Mouse (Mus musculus) ovary, postnatal 10 days (tissue): ENCODE results near the gene Med19.
"Not testable (repeated sequence)": the region's sequence is repeated elsewhere in the genome, so short reads cannot be mapped to it uniquely, and the experiment has no call there.

Experiments
- DNase-seq: peaks from one replicate; pipeline ENCODE4 v3.0.0; 2022; ENCODE audit warnings: low spot score

The Med19 gene

DNA sequence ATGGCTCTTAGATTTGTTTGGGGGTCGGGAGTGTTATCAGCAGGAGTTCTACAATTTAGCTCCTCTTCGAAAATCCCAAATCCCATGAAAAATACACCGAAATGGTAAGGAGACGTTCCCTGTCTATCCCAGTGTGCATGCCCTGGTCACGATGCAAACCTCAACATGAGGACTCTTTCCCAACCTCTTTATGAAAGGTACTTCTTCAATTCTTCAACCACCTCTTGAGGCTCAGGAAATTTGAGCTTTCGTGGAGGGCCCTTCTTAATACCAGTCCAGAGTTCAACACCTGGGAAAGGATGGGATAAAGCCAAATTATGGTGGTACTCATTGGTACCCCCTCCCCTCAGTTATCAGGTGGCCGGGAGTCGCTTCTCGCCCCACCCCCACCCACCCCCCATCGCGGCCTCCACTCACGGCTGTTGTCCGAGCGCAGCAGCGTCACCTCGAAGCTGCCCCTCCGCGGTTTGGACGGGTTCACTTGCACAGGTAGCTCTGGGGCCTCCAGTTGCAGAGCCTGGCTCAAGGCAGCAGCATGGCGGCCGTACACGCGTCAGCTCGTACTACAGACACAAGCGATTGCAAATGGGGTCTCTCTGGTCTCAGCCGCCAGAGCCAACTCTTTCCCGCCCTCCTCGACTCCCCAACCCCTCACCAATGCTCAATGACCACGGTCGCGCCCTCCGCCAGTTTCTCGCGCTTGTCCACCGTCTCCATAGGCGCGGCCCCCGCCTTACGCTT lies 8.2 kb upstream of the Med19 start:
- peak; percentile 19 for DNase-seq

DNA sequence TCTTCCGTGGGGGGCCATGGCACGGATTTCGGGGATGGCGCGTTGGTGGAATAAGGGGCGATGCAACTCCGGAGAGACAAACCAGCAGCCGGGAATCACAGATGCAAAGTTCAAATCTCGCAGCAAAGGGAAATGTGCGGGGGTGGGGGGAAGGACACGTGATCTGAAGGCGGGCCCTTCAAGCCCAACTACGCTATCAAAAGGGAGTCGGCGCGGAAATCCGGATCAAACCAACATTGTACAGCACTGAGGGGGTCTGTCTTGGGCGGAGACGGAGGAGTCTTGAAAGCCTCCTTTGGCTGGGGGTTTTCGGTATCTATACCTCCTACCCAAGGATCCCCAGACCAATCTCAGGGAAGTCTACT lies 7.7 kb upstream of the Med19 start, which contains the start of gene Selenoh:
Gene Selenoh (minus strand): TSS at position 202 of the 365 bp plus-strand sequence.
- peak; percentile 69 for DNase-seq

DNA sequence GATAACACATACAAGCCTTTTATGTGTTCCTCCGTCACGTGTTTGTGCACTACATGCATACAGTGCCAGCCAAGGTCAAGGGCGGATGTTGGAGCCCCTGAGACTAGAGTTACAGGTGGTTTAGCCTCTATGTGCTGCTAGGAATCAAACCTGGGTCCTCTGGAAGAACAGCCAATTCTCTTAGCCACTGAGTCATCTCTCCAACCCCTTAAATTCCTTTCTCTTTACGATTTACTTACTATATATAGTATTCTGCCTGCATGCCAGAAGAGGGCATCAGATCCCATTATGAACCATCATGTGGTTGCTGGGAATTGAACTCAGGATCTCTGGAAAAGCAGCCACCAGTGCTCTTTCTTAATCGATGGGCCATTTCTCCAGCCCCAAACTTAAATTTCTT lies 6.7 kb upstream of the Med19 start:
- DNase-seq = not testable (repeated sequence)

DNA sequence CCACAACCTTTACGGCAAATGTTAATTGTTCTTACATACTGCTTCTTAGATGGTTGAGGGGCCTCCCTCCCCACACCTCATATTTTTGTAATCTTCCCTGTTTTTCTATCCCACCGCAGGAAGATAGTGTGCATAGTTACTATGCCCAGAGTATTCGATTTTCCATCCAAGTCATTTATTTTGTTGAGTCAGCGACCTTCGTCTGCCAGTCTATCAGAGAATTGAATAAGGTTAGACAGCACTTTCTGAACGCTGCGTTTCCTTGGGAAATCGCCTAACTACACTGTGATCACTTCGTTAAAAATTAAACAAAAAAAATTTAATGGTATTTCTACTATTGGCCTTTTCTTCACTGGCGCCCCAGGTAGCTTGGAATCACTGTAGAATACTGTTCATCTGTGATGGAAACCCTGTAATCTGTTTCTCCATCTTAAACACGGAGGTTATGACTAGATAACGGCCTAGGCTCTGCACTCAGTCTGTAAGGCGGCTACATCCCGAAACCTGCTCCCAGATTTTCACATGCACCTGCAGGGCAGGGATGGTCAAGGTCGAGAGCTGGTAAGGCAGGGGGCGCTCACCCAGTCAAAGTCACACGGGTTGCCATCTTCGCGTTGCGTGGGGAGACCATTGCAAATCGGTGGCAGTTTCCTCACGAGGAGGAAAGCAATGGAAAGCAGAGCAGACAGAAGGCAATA lies 783 bp upstream of the Med19 start:
- peak; percentile 23 for DNase-seq

DNA sequence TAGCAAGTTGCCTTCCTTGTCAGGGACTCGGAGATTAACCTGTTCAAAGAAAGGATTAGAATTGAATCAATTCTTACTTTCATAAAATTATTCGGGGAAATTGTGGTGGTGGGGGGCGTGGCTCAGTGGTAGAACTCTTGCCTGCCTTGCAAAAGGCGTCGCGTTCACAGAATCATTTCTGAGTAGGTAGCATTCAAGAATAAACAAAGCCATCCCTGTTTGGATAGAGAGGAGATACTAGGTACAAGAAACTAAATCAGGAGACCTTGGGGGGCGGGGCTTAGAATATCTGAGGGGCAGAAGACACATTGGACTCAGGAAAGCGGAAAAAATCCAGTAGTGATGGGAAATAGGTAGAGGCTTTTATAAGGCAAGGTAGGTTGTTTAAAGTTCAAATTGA lies 814 bp downstream of the Med19 start, which contains the start of gene Tmx2:
Gene Tmx2 (minus strand): TSS at position 125 of the 400 bp plus-strand sequence.
- no peak for DNase-seq

DNA sequence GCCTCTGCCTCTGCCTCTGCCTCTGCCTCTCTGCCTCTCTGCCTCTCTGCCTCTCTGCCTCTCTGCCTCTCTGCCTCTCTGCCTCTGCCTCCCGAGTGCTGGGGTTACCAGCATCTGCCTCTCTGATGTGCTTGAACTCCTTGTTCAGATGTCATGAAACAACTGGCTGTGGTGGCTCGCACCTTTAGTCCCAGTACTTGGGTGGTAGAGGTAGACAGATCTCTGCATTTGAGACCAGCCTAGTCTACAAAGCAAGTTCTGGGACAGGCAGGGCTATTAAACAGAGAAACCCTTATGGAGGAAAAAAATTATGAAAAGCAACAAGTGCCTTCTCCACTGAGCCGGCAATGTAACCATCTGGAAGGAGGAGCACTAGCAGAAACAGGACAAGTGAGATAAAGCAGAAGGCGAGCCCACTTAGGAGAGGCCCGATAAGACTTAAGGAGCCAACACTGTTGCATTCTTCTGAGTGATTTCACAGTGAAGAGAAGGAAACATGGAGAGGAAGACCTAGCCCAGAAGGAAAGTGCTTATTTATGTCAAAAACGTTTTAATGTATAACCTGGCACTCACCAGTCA lies 4.5 kb downstream of the Med19 start:
- no peak for DNase-seq

DNA sequence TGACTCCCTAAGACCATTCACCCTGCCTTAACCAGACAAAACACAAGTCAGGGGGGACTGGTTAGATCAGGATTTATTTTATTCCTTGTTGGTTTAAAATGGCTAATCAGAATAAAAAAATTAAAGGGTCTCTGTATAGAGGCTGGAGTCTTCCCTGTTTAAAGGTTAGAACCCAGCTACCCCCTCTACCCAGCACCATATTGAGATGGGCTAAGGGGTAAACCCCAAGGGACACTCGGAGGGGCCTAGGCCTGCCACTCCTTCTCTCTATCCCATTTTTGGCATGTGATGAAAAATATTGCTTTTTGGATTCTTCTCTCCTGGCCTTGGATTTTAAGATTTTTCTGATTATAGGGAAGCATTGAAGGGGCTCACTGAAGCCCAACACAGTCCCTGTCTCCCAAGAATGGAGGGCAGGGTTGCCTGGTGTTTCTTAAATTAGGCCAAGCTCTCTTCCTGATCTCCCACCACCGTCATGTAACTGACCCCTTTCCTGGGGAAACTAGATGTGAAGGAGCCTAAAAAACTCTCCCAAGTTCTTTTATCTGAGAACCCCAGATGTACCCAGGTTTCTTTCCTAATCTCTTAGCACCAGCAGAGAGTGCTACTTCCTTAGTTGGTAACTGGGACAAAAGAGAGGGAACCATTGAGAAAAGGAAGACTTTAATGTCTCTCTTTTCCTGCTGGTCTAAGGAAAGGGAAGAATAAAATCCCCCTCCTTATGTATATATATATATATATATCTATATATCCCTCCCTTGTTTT lies 10.1 kb downstream of the Med19 start:
- DNase-seq = no peak

DNA sequence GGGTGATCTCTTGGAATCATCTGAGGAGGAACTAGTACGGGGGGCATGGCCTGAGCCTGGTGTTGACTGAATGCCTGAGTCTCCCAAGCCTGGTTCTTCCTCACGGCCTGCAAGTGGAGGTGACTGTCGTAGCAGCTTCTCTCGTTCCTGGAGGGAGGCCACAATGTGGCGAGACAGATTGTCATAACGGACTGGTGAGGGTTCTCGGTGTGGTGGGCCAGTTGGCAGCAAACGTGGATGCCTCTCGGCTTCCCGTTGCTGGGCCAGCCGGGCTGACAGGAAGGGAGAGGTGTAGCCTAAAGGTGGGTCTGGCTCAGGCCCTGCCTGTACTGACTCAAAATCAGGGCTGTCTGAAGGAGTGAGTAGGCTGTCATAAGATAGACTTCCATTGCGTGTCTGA lies 11.8 kb downstream of the Med19 start:
- DNase-seq = no peak

DNA sequence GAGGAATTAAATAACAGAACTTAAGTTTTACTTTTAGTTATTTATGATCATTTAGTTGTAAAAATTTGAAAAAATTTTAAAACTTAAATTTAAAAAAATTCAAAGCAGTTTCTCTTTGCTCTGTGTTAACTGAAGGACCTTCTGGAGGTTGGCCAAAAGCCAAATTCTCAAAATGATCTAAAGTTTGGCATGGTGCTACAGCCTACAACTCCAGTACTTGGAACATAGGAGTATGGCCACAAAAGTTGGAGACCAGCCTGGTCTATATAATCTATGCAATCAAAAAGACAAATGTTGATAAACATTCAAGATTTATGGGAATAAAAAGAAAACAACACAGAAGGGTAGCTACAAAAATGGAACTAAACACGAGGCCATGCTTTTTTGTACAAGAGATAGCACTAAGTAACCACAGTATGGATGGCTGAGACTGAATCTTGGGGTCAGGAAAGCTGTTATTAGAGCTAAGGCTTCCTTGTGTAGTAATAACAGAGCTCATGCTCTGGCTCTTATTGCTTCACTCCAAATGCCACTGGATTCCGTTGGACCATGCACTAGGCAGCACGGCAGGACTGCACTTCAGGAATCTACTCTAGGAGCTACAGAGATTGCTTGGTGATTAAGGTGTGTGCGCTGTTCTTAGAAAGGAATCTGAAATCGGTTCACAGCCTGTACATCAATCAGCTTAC lies 16.9 kb downstream of the Med19 start:
- DNase-seq = no peak

DNA sequence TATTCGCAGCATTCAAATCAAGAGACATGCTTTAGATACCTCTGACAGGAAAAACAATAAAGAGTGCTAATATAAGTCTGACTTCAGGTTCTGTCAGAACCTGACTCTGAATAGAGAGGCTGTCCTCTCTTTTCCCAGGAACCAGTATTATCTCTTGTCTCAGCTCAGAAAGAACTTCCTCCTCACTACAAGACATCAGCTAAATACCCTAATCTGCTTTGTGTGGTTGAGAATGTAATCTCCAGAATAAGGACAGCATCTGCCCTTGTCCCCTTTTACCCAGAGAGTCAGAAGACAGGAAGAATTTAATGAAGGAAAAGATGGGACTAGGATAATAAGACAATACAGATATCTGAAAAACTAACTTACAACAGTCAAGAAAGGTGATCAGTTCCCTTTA lies 25.3 kb downstream of the Med19 start:
- DNase-seq = no peak

DNA sequence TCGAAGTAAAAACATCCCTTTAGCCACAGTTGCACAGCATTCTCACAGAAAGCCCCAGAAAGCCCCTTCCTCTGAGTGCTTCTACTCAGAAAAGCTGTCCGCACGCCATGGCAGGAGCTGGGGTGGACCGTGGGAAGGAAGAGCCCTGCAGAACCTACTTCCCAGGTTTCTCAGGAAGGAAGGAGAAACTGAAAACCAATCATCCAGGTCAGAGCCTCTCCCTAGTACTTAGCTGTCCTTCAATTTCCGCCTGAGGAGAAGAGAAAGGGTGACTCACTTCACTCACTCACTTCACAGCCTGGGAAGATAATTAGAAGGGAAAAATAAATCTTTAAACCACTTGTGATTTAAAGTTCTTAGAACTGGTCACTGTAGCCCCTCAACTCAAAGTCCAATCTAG lies 26.1 kb downstream of the Med19 start:
- DNase-seq = no peak

DNA sequence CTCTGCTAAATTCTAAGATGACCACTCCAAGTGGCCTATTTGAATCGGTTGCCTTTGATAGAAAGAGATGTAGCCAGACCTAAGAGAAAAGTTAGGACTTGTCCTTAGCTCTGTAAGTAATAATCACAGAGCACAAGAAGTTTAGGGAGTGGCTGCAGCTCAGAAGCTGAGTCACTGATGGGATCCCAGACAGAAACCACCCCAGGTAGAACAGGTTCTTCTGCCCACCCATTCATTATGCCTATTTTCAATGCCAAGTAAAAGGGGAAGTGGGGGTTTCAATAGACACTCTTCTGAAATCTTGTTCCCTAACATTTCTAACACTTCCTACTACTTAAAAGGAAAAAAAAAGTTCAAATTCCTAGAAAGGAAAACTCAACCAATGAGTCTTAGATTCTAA lies 27.1 kb downstream of the Med19 start:
- no peak for DNase-seq

DNA sequence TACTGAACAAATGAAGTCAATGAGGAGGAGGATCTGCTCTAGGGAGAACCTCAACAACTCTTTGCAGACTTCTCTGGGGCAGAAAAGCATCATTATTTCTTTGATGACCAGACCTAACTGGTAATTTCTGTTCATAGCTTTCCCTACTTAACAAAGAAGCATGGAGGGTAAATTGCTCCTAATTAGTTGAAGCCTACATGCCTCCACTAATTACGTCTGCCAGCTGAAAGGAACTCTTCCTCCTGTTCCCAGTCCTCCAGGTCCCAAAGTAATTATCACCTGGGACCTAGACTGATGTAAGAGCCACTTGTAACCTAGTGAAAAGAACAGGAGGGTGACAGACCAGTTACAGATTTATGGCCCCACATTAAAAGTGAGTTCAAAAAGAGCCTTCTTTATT lies 29.3 kb downstream of the Med19 start:
- DNase-seq = no peak

DNA sequence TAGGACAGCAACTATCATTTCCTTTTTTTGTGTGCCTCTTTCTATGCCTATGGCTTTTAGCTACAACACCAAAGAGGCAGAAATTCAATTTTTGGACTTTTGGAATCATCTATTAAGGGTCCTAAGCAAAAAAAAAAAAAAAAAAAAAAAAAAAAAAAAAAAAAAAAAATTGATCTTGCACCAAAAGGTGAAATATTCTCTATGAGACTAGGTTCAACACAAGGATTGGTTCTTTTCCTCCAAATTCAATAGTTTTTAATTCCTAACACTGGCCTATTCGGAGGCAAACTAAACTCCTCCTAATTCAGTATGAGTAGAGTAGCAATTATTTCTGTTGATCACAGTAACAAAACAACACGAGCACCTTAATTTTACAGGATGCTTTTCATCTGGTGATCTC lies 33.7 kb downstream of the Med19 start:
- no peak for DNase-seq

DNA sequence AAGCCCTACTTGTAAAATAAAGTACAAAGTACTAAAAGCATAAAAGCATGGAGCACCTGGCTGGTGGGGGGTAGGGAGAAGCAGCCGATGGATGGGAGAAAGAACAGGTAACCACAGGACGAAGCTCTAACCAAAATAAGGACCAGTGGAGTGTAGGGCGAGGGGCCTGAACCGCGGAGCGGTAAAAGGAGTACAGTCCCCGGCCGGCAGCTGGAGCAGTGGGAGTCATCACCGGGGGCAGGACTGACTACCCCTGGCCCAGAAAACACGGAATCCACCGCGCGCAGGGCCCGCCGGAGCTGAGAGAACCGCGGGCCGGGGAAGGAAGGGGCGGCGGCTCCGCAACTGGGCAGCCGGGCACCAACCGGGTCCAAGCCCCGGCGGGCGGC lies 36.2 kb downstream of the Med19 start:
- DNase-seq = no peak

DNA sequence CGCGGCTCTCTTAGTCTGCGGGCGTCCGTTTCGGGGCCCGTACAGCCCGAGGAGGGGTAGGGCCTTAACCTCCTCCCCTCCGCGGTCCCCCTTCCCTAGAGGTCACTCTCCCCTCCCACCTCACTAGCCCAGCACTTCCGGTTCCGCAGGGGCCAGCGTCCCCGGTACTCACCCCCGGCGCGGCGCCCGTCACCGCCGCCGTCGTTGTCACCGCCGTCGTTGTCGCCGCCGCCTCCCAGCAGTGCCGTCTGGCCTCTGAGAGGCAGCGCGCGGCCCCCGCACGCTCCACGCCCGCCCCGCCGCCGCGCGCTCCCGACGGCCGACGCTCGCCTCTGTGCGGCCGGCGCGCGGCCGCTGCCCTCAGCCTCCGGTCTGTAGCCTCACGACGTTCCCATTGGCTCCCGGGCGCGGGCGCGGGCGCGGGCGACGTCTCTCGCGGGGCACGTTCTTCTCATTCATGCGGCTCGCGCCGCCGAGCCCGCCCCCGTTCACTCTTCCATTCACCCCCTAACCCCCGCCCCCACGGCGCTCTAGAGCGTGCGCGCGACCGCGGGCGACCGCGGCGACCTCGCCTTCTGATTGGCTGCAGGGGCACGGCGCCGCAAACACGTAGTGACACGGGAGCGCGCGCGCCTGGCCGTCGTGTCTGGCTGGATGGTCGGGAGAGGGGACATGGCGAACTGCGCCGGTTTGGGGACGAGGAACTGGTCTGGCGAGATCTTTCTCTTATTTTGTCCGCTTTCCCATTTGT lies 36.8 kb downstream of the Med19 start, which contains the start of gene Zdhhc5:
Gene Zdhhc5 (minus strand): TSS at position 370 of the 751 bp plus-strand sequence.
- DNase-seq = peak; percentile 97

DNA sequence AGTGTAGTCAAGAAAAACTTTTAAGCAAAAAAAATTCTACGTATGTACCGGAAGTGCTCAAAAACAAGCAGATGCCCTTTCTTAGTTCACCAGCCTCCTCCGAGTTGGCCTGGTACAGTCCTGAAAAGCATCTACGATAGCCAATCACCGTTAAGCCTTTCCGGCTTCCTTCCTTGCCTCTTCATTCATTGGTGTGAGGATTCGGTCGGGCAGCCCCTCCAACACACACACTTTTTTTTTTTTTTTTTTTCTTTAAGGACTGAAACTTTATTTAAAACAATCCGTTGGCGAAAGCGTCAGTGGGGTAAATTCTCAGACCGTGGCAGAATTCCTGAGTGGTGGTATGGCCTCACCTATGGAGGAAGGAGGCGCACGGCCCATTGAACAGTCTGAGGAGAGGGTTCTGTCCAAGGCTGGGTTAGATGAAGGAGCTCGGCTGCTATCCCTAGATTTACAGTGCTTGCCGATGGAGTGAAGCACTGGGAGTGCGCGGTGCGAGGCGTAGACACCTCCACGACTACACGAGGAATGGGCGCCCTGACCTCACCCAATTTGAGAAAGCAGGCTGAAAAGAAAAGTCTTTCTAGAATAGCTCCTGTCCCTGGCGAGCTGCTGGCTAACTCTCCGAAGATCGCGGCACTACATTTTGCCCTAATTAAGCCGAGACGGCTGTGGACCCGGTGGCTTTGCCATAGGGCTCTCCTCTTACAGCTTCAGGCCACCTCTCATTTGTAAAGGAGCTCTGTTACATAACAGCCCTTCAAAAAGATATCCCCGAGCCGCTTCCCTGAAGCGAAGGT lies 37.6 kb downstream of the Med19 start:
- DNase-seq = peak; percentile 62

DNA sequence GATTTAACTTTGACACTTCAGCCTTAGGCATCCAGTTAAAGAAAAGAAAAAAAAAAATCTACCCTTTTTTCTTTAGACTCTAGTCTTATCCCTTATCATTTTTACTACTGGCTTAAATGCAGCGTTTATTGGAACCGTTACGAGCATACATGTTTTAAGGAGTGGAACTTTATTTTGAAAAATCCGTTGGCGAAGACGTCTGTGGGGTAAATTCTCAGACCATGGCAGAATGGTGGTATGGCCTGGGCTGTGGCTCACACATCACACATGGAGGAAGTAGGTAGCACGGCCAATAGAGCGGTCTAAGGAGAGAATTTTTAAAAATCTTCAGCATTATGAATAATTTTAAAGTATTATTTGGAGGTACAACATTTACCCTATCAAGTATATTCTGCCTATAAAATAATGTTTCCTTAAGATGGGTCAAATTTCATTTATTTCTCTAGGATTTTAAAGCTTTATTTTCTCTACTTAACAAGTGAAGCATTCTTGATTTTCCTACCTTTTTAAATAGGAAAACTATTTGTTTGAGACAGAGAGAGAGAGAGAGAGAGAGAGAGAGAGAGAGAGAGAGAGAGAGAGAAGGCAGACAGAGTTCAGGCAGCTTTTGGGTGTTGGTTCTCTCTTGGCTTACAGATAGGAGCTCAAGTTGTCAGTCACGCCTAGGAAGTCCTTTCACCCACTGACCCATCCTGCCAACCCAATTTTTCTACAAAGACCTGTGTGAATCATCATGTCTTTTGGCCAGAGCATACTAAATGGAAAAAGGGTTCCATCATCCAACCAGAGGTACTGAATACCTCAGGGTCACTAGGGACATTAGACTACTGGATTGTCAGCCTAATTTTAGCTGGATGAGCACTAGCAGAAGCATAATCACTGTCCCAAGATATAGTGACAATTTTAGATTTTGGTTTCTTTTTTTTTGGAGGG lies 38.5 kb downstream of the Med19 start:
- no peak for DNase-seq

DNA sequence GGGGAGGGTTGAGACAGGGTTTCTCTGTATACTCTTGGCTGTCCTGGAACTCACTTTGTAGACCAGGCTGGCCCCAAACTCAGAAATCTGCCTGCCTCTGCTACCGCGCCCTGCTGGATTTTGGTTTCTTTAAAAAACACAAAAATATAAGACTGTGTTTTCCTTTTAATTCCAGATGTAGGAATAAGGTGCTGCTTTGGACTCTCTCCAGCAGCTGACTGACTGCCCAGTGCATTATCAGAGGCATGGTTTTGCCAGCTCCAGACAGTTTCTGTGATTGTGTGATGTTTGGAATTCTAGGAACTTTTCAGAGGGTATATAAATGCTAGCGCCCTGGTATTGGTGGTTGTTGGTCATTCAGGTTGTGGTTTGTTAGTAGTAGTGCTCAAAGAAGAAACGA lies 39.2 kb downstream of the Med19 start:
- no peak for DNase-seq
